Mouse (Mus musculus) mature B cell (primary cell): Measurements from ENCODE around the gene Nae1.

Source experiments
- in situ Hi-C: fragments of 300-500 bp; cut with MboI; formaldehyde crosslinking; loops from 2 replicates; pipeline ENCODE4 v1.14.3; 2019

The Nae1 gene

GRCm38 (mm10) chr8:104533971-104534778 lies at the start of gene Nae1, which contains the start of gene Car7:
Gene Nae1, minus strand, starts transcription at chr8:104534637.
Gene Car7, plus strand, starts transcription at chr8:104534689.
- in situ Hi-C loops: no loop called here

- in situ Hi-C loops: loop anchor here (10.0 kb wide), 1 partner anchor 233 kb away; no protein-coding TSS in a partner anchor
Measured at GRCm38 (mm10) chr8:104577606-104578005, 43.2 kb upstream of the Nae1 start.

DNA sequence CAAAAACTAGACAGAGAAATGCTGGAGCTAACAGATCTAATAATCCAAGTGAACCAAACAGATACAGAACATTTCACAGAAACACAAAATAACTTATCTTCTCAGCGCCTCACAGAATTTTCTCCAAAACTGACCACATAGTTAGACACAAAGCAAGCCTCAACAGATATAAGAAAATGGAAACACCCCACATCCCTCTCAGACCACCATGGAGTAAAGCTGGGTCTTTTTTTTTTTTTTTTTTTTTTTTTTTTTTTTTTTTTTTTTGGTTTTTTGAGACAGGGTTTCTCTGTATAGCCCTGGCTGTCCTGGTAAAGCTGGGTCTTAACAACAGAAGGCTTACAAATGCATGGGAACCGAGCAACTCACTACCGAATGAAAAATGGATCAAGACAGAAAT lies 42.4 kb upstream of the Nae1 start:
- in situ Hi-C loops: loop anchor here (10.0 kb wide), 1 partner anchor 232 kb away; no protein-coding TSS in a partner anchor

GRCm38 (mm10) chr8:104570436-104571343 lies 36.3 kb upstream of the Nae1 start:
- in situ Hi-C loops: loop anchor here (10.0 kb wide), 1 partner anchor 226 kb away; no protein-coding TSS in a partner anchor

- in situ Hi-C loops: no loop called here
Measured at GRCm38 (mm10) chr8:104569559-104569958, 35.1 kb upstream of the Nae1 start.

DNA sequence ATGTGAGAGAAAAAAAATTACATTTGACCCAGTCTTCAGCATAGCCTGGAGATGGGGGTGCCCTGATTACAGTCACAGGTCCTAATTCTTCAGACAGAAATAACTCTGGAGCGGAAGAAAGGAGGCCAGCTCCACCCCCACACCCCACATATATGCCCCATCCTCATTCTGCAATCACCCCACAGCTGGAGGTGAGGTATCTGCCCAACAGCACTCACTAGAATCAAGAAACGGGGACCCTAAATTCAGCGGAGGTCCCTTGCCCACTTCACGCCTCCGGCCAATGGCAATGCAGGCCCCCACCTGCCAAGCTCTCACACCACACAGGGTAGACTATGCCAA lies 31.0 kb upstream of the Nae1 start:
- in situ Hi-C loops: no loop called here

GRCm38 (mm10) chr8:104564633-104565456 lies 30.4 kb upstream of the Nae1 start:
- in situ Hi-C loops: no loop called here

DNA sequence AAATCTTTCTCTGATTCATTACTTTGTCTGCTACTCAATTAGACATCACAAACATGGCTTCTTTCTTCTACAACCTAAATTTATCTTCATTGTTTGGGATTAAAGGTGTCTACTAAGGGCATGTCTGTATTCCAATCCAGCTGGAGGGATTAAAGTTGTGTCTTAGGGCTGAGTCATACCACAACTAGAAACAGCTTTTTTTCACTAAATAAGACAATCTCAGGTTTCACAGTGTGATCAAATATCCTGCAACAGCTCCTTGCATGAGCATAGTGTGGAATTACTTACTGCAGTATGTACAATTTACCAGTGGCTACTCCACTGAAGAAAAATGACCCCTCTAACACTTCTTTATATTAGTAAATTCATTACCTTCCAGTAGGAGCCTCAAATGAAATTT lies 26.3 kb upstream of the Nae1 start:
- in situ Hi-C loops: no loop called here

DNA sequence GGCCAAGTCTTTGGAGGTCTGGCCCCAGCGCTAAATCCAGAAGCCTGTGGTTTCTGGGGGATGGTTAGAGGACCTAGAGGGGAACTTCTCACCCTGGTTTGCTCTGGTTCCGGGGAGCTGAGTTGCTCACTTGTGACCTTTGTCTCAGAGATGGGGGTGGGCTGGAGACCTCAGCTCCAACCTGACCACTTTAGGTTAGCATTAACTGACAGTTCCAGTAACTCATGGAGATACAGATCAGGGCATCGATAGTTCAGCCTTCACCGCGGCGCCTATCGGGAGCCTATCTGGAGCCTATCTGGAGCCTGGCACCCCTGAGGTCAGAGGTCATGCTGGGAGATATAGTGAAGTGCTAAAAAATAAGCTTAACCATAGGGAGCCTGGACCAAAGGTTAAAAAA lies 22.8 kb upstream of the Nae1 start:
- in situ Hi-C loops: no loop called here

DNA sequence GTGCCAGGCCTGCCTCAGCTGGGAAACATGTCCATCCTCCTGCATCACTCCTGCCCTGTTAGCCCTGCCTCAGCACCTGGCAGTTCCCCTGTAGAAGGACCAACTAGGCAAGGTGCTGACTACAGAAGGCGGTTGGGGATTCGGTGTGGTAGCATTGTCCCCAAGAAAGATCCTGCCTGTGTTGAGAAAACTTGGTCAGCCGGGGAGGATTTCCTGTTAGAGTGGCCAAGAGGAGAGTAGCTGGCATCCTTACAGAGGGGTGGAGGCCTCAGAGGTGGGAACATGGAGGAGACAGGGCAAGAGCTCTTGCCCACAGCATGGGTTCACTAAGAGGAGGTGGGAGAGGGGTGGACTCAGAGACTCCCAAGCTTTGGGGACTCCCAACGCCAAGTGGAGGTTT lies 20.8 kb upstream of the Nae1 start:
- in situ Hi-C loops: no loop called here

DNA sequence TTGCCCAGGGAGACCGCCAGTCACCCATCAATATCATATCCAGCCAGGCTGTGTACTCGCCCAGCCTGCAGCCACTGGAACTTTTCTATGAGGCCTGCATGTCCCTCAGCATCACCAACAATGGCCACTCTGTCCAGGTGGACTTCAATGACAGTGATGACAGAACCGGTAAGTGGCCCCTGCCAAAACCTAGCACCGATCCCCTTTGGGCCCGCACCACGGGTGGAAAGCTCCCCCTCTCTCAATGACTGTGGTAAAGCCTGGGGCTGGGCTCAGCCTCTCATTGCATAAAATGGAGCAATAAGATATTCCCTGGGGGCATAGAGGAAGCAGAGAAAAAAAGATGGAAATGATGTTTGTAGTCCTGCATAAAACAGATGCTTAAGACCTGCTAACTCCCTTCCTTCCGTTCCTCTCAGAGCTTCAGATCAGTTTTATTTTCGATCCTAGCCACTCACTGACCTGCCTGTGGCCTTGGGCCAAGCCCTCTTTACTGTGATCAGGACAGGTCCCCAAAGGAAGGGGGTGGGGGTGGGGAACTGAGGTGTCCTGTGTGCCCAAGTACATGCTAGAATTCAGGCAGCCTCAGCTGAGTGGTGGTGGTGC lies 9.1 kb upstream of the Nae1 start:
- in situ Hi-C loops: no loop called here

- in situ Hi-C loops: no loop called here
Measured at GRCm38 (mm10) chr8:104542160-104542559, 7.7 kb upstream of the Nae1 start.

DNA sequence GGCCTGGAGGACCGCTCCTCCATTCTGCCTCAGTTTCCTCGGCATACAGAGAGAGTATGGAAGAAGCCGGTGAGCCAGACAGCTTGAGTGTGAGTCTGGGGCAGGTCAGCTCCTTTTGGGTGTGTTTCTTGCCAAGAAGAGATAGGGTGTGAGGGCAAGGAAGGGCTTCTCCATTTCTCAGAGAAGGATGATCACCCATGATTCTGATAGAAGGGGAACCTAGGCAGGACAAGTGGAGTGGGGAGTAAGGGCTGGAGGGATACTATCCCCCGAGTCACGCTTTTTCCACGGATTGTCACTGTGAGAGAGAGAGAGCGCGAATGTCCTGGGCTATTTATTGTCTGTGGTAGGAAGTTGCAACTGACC lies 7.1 kb upstream of the Nae1 start:
- in situ Hi-C loops: no loop called here

DNA sequence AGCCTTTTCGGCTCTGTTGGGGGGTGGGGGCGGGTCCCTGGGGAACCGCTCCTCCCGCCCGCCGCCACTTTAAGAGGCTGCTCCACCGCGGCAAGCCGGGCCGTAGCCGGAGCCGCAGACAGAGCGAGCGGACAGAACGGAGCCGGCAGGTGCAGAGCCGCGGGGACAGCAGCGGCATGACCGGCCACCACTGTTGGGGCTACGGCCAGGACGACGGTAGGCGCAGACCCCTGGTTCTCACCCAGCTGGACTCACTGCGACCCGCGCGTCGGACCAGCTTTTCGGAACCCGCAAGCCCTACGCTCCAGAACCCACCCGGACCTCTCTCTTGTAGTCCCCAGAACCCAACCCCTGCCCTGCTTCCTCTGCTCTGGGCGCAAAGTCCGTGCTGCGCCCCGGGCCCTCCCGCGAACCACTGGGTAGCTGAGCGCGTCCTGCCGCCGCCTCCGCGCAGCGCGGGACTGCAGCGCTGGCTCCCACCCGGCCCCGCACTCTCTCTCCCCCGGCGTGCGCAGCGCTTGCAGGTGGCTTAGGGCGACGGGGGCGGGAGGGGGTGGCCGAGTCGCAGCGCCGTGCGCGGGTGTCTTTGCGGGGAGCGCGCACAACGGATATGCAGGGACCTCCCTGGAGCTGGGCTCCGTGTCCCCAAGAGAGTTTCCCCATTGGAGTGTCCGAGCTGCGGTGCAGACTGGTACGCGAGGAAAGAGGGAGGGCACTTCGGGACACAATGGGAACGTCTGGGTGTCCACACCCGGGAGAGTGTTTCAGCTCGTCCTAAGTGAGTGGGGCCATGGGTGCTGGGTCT lies 6.5 kb upstream of the Nae1 start:
- in situ Hi-C loops: no loop called here

DNA sequence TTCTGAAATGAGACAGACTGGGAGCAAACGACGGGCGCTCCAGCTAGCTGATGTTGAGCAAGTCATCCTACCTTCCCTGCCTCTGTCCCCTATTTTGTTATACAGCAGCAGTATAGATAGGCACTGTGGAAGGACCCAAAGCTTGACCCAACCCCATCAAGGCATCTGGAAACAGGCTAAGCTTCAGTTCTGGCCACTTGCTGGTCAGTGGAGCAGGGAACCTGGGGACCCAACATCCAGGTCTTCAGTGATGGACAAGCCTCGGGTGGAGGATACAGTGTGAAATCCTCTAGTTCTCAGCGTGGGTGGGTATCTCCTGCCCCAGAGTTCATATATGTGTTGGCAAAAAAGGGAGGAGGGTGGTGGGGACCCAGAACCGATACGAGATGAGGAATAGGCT lies 5.8 kb upstream of the Nae1 start:
- in situ Hi-C loops: no loop called here

- in situ Hi-C loops: no loop called here
Measured at GRCm38 (mm10) chr8:104539566-104539965, 5.1 kb upstream of the Nae1 start.

DNA sequence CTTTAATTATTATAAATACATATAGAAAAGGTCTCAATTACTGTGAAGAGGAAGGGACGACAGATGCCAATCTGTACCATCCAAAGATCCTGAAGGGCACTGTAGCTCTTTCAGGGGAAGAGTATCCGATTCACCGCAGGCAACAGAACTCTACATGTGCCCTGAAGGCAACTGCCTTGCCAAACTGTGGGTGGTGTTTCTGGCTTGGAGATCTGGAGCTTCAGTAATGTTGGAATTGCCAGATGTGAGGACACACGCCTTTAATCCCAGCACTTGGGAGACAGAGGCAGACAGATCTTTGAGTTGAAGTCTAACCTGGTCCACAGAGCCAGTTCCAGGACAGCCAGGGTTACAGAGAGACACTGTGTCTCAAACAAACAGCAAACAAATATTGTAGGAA lies 4.5 kb upstream of the Nae1 start:
- in situ Hi-C loops: no loop called here

DNA sequence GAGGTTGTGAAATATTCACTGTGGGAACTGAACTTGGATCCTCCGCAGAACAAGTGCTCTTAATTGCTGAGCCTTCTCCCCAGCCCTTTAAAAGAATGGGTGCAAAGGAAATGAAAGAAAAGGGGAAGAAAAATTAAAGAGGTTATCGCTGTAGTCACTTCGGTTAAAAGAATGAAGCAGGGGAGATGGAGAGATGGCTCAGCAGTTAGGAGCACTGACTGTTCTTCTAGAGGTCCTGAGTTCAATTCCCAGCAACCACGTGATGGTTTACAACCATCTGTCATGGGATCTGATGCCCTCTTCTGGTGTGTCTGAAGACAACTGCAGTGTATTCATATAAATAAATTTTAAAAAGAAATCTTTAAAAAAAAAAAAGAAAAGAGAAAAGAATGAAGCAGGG lies 1.6 kb upstream of the Nae1 start:
- in situ Hi-C loops: no loop called here

- in situ Hi-C loops: no loop called here
Measured at GRCm38 (mm10) chr8:104535378-104535777, 941 bp upstream of the Nae1 start.

DNA sequence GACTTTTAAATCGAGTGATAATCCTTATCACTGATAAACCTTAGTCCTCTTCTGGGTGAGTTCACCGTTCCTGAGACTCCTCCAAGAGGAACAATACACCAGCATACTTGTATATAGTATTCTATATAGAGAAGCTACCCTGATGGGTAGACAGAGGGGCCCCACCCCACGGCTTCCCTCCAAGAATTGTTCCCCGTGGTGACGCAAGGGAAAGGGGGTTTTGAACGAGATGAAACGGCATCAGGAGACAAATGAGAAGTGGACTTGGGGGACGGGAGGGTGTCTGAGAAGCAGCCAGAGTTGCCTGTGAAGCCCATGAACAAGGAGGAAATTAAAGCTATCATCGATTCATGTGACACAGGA lies 323 bp upstream of the Nae1 start:
- in situ Hi-C loops: no loop called here

- in situ Hi-C loops: no loop called here
Measured at GRCm38 (mm10) chr8:104533551-104533950, 886 bp downstream of the Nae1 start.
